Mouse (Mus musculus): ENCODE results near the gene Lsp1.

Gene Lsp1

GRCm38 (mm10) chr7:142444171-142444570 lies 16.4 kb upstream of the Lsp1 start:
- DNase-seq (ENCODE audit: low read depth, low spot score) = no peak

GRCm38 (mm10) chr7:142445324-142445723 lies 15.3 kb upstream of the Lsp1 start:
- DNase-seq (ENCODE audit: low read depth, low spot score) = no peak

GRCm38 (mm10) chr7:142446264-142446663 lies 14.3 kb upstream of the Lsp1 start:
- no peak for DNase-seq (ENCODE audit: low read depth, low spot score)

GRCm38 (mm10) chr7:142449038-142449617 lies 11.5 kb upstream of the Lsp1 start:
- no peak for DNase-seq (ENCODE audit: low read depth, low spot score)

- no peak for DNase-seq (ENCODE audit: low read depth, low spot score)
Observed at GRCm38 (mm10) chr7:142454706-142455105, 5.9 kb upstream of the Lsp1 start.

GRCm38 (mm10) chr7:142455251-142455650 lies 5.4 kb upstream of the Lsp1 start:
- DNase-seq (ENCODE audit: low read depth, low spot score) = no peak

- no peak for DNase-seq (ENCODE audit: low read depth, low spot score)
Observed at GRCm38 (mm10) chr7:142456806-142457205, 3.8 kb upstream of the Lsp1 start.

GRCm38 (mm10) chr7:142457227-142457811 lies 3.3 kb upstream of the Lsp1 start:
- no peak for DNase-seq (ENCODE audit: low read depth, low spot score)

GRCm38 (mm10) chr7:142458026-142458425 lies 2.6 kb upstream of the Lsp1 start:
- no peak for DNase-seq (ENCODE audit: low read depth, low spot score)

GRCm38 (mm10) chr7:142458676-142459298 lies 1.8 kb upstream of the Lsp1 start:
- DNase-seq (ENCODE audit: low read depth, low spot score) = no peak

GRCm38 (mm10) chr7:142459299-142459691 lies 1.3 kb upstream of the Lsp1 start:
- DNase-seq (ENCODE audit: low read depth, low spot score) = no peak

- no peak for DNase-seq (ENCODE audit: low read depth, low spot score)
Observed at GRCm38 (mm10) chr7:142461446-142461845, 837 bp downstream of the Lsp1 start.

GRCm38 (mm10) chr7:142462190-142462589 lies 1.6 kb downstream of the Lsp1 start:
- no peak for DNase-seq (ENCODE audit: low read depth, low spot score)

GRCm38 (mm10) chr7:142462594-142463078 lies 2.0 kb downstream of the Lsp1 start:
- DNase-seq (ENCODE audit: low read depth, low spot score) = no peak

GRCm38 (mm10) chr7:142470171-142470691 lies 9.6 kb downstream of the Lsp1 start:
- DNase-seq (ENCODE audit: low read depth, low spot score) = no peak

GRCm38 (mm10) chr7:142470808-142471413 lies 10.3 kb downstream of the Lsp1 start:
- peak; percentile 29 for DNase-seq (ENCODE audit: low read depth, low spot score)

- DNase-seq (ENCODE audit: low read depth, low spot score) = no peak
Observed at GRCm38 (mm10) chr7:142471414-142471861, 10.8 kb downstream of the Lsp1 start.

- DNase-seq (ENCODE audit: low read depth, low spot score) = no peak
Observed at GRCm38 (mm10) chr7:142471884-142472570, 11.4 kb downstream of the Lsp1 start.

- no peak for DNase-seq (ENCODE audit: low read depth, low spot score)
Observed at GRCm38 (mm10) chr7:142472936-142473335, 12.3 kb downstream of the Lsp1 start.

- DNase-seq (ENCODE audit: low read depth, low spot score) = no peak
Observed at GRCm38 (mm10) chr7:142473476-142473875, 12.9 kb downstream of the Lsp1 start.

- no peak for DNase-seq (ENCODE audit: low read depth, low spot score)
Observed at GRCm38 (mm10) chr7:142474799-142475198, 14.2 kb downstream of the Lsp1 start.

GRCm38 (mm10) chr7:142475641-142476040 lies 15.0 kb downstream of the Lsp1 start:
- no peak for DNase-seq (ENCODE audit: low read depth, low spot score)

Data from ES-CJ7 (cell line).